Mouse (Mus musculus): ENCODE data around the gene Tmem116.
A peak's percentile ranks its signal among the peaks of the same experiment; 100 is the strongest.
"Not testable (repeated sequence)": the region's sequence is repeated elsewhere in the genome, so short reads cannot be mapped to it uniquely, and the experiment has no call there.

Gene Tmem116

DNA sequence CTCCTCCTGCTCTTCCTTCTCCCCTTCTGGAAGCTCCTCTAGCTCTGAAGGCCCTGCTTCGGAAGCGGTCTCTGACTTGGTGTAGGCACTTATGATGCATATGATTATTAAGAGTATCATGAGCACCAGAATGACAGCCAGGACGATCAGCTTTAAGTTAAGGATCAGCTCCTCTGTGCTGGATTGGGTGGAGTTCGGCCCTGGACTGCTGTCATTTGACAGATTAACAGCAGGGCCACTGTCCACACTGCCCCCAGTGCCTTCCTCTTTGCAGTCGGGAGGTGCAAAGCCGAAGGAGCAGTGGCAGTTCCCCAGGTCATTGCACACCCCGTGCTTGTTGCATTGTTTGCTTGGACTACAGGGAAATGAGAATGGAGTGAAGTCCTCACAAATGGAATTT, 49.0 kb downstream of the Tmem116 start:
- DNase-seq (ENCODE audit: low read depth, low spot score), result no peak

DNA sequence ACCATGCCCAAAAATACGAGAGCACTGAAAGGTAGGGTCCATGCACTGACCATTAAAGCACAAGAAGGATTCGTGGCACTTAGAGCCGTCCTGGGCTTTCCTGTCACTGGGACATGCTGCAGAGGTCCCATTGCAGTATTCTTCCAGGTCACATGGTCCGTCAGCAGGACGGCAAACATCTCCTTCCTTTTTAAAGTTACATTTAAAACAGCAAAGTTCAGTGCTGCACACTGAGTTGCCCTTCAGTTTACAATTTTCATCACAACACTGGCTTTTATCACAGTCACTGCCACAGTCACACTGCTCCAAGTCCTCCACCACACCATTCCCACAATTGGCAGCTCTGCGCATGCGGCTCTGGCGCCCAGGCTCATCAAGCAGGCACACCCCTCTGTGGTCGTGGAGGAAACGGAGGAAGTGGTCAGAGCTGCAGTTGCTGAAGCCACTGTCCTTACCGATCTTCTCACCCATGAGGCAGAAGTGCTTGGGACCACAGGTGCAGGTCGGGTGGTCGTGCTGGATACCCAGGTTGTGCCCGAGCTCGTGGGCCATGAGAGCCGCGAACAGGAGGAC, 49.8 kb downstream of the Tmem116 start:
- not testable (repeated sequence) for H3K27me3 ChIP-seq (ENCODE audit: control insufficient read depth, insufficient read depth, low read length, poor library complexity, severe bottlenecking); DNase-seq (ENCODE audit: low read depth, low spot score); H3K36me3 ChIP-seq (ENCODE audit: control insufficient read depth, insufficient read depth, low read length, poor library complexity, severe bottlenecking)

More for the DNA sequence above, 49.0 kb downstream of the Tmem116 start:
- H3K27me3 ChIP-seq (ENCODE audit: control insufficient read depth, insufficient read depth, low read length, poor library complexity, severe bottlenecking), result no peaks in the 10 kb centered on the region
- no peaks in the 10 kb centered on the region for H3K36me3 ChIP-seq (ENCODE audit: control insufficient read depth, insufficient read depth, low read length, poor library complexity, severe bottlenecking)

DNA sequence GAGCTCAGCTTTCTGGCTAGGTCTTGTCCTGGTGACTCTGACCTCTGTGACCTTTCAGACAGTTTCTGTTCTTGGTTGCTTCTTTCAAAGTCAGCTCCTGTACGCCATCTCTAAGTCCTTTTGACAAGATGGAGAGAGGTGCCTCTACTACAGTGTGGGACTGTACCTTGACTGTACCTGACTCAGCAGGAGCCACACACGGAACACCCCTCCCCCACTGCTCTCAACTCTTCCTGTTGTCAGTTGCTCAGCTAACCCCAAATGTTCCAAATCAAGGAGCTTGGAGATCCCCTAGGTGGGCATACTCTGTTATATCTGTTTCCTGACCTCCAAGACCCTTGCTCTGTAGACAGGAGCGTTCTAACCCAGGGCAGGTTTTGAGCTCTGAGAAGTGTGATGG, 51.5 kb downstream of the Tmem116 start, which contains the start of gene Adam1b:
Gene Adam1b (minus strand): TSS at position 205 of the 400 bp plus-strand sequence.
- Histone ChIP-seq H3K36me3 (ENCODE audit: control insufficient read depth, insufficient read depth, low read length, poor library complexity, severe bottlenecking) (no peaks in the 10 kb centered on the region), H3K27me3 (ENCODE audit: control insufficient read depth, insufficient read depth, low read length, poor library complexity, severe bottlenecking) (no peaks in the 10 kb centered on the region)
- no peak for DNase-seq (ENCODE audit: low read depth, low spot score)

DNA sequence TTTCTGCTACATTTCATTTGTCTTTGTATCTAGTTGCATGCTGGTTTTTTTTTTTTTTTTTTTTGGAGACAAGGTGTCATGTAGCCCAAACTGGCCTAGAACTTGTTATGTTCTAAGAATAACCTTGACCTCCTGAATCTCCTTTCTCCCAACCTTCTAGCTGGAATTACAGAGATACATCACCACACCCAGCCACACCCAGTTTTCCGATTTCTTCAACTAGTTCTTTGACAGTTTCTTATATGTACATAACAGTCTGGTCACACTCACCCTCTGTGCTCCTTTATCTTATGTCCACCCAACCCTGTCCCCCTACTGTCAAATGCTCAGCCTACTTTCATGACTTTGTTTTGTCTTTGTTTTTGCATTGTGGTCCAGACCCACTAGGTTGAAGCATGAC, 55.2 kb downstream of the Tmem116 start:
- no peak for DNase-seq (ENCODE audit: low read depth, low spot score)
- no peaks in the 10 kb centered on the region for H3K36me3 ChIP-seq (ENCODE audit: control insufficient read depth, insufficient read depth, low read length, poor library complexity, severe bottlenecking)
- H3K27me3 ChIP-seq (ENCODE audit: control insufficient read depth, insufficient read depth, low read length, poor library complexity, severe bottlenecking), result no peaks in the 10 kb centered on the region

DNA sequence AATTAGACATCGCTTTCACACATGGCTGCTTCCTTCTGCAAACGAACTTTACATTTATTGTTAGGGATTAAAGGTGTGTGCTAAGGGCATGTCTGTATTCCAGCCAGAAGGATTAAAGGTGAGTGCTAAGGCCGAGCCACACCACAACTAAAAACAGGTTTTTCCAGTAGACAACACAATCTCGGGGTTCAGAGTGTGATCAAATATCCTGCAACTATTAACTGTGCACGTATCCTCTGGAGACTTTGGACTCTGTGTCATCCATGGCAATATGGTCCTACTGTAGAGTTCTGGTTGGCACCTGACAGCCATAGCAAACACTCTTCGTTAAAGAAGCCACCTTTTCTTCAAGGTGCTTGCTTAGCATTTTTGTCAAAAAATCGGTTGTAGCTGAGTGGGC, 58.3 kb downstream of the Tmem116 start:
- H3K27me3 ChIP-seq (ENCODE audit: control insufficient read depth, insufficient read depth, low read length, poor library complexity, severe bottlenecking), result no peaks in the 10 kb centered on the region
- H3K36me3 ChIP-seq (ENCODE audit: control insufficient read depth, insufficient read depth, low read length, poor library complexity, severe bottlenecking), result no peaks in the 10 kb centered on the region
- no peak for DNase-seq (ENCODE audit: low read depth, low spot score)

DNA sequence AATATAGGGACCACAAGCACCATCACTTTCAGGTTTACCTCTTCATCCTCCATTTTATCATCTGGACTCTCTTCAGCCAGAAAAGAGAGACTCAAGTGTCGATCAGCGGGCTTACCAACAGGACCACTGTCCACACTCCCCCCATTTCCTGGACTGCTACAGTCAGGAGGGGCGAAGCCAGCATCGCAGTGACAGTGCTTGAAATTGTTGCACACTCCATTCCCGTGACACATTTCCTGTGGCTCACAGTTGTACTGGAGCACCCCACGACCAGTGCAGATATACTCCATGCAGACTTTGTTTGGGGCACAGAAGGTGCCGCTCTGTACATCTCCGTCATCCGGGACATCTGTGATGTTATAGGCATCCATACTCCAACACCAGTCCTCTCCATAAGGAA, 67.3 kb downstream of the Tmem116 start:
- Histone ChIP-seq H3K27me3 (ENCODE audit: control insufficient read depth, insufficient read depth, low read length, poor library complexity, severe bottlenecking) (no peaks in the 10 kb centered on the region), H3K36me3 (ENCODE audit: control insufficient read depth, insufficient read depth, low read length, poor library complexity, severe bottlenecking) (0 out of 2 replicates have a peak, but pooled peaks cover 2% of the 10 kb centered on the region)
- no peak for DNase-seq (ENCODE audit: low read depth, low spot score)

DNA sequence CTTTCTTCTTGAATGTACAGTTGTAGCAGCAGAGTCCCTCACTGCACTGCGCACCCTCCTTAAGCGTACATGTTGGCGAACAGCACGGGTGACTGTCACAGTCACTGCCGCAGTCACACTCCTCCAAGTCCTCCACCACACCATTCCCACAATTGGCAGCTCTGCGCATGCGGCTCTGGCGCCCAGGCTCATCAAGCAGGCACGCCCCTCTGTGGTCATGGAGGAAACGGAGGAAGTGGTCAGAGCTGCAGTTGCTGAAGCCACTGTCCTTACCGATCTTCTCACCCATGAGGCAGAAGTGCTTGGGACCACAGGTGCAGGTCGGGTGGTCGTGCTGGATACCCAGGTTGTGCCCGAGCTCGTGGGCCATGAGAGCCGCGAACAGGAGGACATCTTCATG, 68.1 kb downstream of the Tmem116 start:
- not testable (repeated sequence) for H3K36me3 ChIP-seq (ENCODE audit: control insufficient read depth, insufficient read depth, low read length, poor library complexity, severe bottlenecking); DNase-seq (ENCODE audit: low read depth, low spot score); H3K27me3 ChIP-seq (ENCODE audit: control insufficient read depth, insufficient read depth, low read length, poor library complexity, severe bottlenecking)

DNA sequence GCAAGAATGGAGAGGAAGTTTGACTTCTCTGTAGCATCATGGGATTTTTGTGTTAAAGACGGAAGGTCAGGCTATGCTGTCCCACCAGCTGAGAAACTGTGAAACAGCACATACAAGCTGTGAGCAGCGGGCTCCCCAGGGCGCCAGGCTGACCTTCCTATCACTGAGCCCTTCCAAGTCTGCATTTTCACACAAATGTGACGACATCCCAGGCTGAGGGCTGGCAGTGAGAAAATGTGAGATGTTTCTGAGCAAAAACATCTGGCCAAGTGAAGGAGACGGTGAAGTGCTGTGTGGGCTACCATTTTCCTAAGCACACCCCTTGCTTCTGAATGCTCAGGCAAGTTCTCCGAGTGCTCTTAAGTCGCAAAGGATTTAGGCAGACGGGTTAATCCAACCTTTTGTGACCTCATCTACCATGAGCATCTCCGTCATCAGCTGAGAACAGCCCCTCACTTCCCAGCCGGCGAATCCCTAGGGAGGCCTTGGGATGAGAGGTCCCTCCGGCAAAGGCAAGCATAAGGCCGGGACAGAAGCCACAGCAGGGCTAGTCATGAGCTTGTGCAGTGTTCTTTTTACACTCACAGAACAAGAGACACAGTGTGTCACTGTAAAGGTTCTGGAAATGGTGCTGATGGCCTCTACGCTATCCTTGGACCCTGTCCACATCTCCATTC, 74.2 kb downstream of the Tmem116 start:
- no peaks in the 10 kb centered on the region for H3K27me3 ChIP-seq (ENCODE audit: control insufficient read depth, insufficient read depth, low read length, poor library complexity, severe bottlenecking)
- no peak for DNase-seq (ENCODE audit: low read depth, low spot score)
- peaks cover 18% of the 10 kb centered on the region for H3K36me3 ChIP-seq (ENCODE audit: control insufficient read depth, insufficient read depth, low read length, poor library complexity, severe bottlenecking)

DNA sequence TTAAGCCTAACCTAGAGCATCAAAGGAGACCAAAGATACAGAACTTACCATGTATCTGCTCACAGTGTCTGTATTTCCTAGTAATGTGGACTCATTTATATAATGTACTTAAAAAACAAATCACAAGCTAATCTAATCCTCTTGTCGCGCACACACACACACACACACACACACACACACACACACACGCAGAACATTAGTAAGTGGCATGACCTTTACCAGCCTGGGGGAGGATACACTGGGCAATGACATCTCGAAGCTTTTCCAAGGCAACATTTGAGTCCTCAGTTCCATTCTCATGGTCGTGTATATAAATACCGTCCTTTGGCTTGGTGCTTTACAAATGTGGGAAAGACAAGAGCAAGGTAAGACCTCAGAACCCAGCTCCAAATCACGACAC, 74.8 kb downstream of the Tmem116 start:
- DNase-seq (ENCODE audit: low read depth, low spot score), result no peak
- H3K27me3 ChIP-seq (ENCODE audit: control insufficient read depth, insufficient read depth, low read length, poor library complexity, severe bottlenecking), result no peaks in the 10 kb centered on the region
- peaks cover 18% of the 10 kb centered on the region for H3K36me3 ChIP-seq (ENCODE audit: control insufficient read depth, insufficient read depth, low read length, poor library complexity, severe bottlenecking)

DNA sequence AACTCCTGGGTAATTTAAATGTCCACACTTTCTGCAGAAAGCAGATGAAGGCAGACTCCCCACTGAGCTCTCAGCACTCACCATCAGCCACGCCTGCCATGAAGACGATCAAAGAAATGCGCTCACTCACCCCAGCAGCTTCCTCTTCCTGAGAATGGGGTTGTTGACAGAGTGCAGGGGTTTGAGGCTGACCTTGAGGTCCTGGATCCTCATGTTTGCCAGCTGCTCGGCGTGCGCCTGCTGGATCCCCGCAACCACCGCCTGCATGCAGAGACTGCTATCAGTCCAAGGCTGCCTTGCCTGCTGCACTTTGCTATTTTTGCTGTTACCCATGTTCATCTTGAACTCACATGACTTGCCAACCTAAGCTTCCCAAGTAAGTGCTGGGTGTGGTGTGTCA, 75.3 kb downstream of the Tmem116 start:
- Histone ChIP-seq H3K36me3 (ENCODE audit: control insufficient read depth, insufficient read depth, low read length, poor library complexity, severe bottlenecking) (peaks cover 18% of the 10 kb centered on the region), H3K27me3 (ENCODE audit: control insufficient read depth, insufficient read depth, low read length, poor library complexity, severe bottlenecking) (no peaks in the 10 kb centered on the region)
- DNase-seq (ENCODE audit: low read depth, low spot score), result no peak

DNA sequence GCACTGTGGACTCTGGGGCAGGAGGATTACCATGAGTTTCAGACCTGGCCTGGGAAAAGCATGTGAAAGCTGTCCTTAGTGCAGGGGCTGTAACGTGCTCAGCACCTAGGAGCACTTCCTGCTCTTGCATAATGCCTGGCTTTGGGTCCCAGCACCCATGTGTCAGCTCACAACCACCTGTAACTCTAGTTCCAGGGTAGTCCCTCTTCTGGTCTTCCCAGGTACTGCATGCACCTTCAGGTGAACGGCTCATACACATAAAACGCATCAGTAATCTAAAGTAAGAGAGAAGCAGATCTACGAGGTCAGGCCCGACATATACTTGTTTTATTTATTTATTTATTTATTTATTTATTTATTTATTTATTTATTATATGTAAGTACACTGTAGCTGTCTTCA, 82.8 kb downstream of the Tmem116 start:
- Histone ChIP-seq H3K27me3 (ENCODE audit: control insufficient read depth, insufficient read depth, low read length, poor library complexity, severe bottlenecking) (no peaks in the 10 kb centered on the region), H3K36me3 (ENCODE audit: control insufficient read depth, insufficient read depth, low read length, poor library complexity, severe bottlenecking) (peaks cover 19% of the 10 kb centered on the region; the same call in 1 of the 2 replicates)
- DNase-seq (ENCODE audit: low read depth, low spot score), result peak; percentile 58

DNA sequence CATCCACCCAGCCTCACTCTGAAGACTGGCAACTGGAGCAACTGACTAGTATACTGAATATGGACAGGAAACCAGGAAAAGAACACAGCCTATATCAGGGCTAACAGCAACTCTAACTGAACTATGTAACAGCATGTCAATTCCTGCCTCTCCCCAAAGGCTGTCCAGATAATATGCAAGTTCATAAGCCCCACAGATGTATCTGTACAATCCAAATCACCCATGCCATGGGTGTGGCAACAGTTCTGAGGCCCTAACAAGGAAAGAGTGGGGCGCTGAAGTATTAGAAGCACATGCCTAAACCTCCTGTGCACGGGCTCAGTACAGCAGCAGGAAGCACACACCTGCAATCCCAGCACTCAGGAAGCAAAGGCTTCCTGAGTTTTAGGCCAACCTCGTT, 83.4 kb downstream of the Tmem116 start:
- no peak for DNase-seq (ENCODE audit: low read depth, low spot score)
- Histone ChIP-seq H3K27me3 (ENCODE audit: control insufficient read depth, insufficient read depth, low read length, poor library complexity, severe bottlenecking) (no peaks in the 10 kb centered on the region), H3K36me3 (ENCODE audit: control insufficient read depth, insufficient read depth, low read length, poor library complexity, severe bottlenecking) (peaks cover 19% of the 10 kb centered on the region; the same call in 1 of the 2 replicates)

DNA sequence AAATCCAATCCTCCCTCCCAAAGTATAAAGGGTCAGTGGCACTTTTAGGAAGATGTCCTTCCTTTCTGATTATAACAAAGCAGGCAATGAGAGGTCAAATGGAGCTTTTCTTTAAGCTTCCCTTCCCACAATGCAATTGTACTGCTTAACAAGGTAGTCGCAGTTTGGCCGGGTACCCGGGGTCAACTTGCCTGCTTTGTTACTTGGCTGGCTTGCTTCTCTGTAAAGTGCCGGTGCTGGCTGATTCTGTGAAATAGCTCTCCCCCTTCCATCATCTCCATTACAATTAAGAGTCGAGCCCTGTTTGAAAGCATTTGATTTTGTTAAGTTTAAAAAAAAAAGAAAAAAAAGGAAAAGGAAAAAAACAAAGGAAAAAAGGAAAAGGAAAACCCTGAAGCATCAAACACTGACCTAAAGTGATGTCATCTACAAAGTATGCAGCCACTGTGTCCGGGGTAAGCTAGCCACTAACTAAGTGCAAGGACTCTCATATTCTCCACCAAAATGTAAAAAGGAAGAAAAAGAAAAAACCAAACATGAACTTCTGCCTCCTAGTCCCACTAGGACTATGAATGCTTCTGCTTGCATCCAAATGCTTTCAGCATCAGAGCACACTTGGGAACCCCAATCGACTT, 85.3 kb downstream of the Tmem116 start:
- no peaks in the 10 kb centered on the region for H3K27me3 ChIP-seq (ENCODE audit: control insufficient read depth, insufficient read depth, low read length, poor library complexity, severe bottlenecking)
- no peak for DNase-seq (ENCODE audit: low read depth, low spot score)

DNA sequence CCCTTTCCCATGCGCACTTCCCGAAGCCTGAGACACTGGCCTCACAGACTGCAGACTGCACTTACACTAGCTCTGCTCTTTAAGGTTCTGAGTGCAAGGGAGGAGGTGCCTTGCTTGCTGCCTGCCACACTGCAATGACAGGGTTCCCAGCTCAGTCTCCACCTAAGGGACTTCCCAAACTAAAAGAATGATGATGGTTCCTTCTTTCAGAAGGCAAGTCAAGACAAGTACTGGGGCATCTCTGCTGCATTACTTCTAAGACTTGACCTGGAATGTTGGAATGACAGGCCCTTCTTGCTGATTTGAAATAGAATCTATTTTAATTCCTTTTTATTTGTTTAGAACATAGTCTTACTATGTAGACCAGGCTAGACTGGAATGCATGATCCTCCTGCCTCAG, 85.9 kb downstream of the Tmem116 start:
- Histone ChIP-seq H3K36me3 (ENCODE audit: control insufficient read depth, insufficient read depth, low read length, poor library complexity, severe bottlenecking) (peaks cover 14% of the 10 kb centered on the region; the same call in 1 of the 2 replicates), H3K27me3 (ENCODE audit: control insufficient read depth, insufficient read depth, low read length, poor library complexity, severe bottlenecking) (no peaks in the 10 kb centered on the region)
- no peak for DNase-seq (ENCODE audit: low read depth, low spot score)

More for the DNA sequence above, 85.3 kb downstream of the Tmem116 start:
- peaks cover 19% of the 10 kb centered on the region; the same call in 1 of the 2 replicates for H3K36me3 ChIP-seq (ENCODE audit: control insufficient read depth, insufficient read depth, low read length, poor library complexity, severe bottlenecking)

DNA sequence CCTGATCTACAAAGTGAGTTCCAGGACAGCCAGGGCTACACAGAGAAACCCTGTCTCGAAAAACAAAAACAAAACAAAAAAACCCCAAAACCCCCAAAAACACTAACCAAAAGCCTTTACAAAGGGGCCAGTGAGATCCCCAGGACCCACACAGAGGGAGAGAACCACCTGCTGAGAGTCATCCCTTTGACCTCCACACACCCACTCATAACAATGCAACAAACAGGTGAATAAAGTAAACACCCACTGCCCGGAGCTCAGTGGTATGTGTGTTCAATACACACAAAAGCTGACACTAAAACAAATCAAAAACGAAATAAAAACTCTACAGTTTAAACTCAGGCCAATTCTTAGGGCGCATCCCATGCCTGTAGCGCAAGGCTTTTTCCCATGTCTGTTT, 88.4 kb downstream of the Tmem116 start:
- Histone ChIP-seq H3K27me3 (ENCODE audit: control insufficient read depth, insufficient read depth, low read length, poor library complexity, severe bottlenecking) (no peaks in the 10 kb centered on the region), H3K36me3 (ENCODE audit: control insufficient read depth, insufficient read depth, low read length, poor library complexity, severe bottlenecking) (peaks cover 10% of the 10 kb centered on the region; the same call in 1 of the 2 replicates)
- no peak for DNase-seq (ENCODE audit: low read depth, low spot score)

All from splenic B cell, adult 2 months (primary cell).